ENCODE assay signal across 8 mouse cellular contexts in genomic region chr6:125147329-125147728, GRCm38 (mm10). TPM values are rescaled to one million over a fixed set of nuclear protein-coding genes. Genes with fewer than 3 reads are reported as not detected.
DNase-seq lines count a peak whose midpoint lies in the region; ATAC-seq and TF ChIP-seq lines count a peak whose summit lies in the region.

No protein-coding gene starts in this region.

- DNase-seq in heart, adult 11 months, result peak; percentile 95
- DNase-seq in heart, postnatal 4 days, result no peak
- no peak for DNase-seq in thymus, adult 18-20 months
- DNase-seq in thymus, postnatal 10 days (ENCODE audit: low spot score in 2 of 2), result no peak

- H3K79me3 ChIP-seq in C2C12 (ENCODE audit: low read depth), result peaks cover 10% of the 10 kb centered on the region

- TF ChIP-seq CTCF in C2C12 (IDR thresholded peaks at IDR 0.05; ENCODE audit: control insufficient read depth, insufficient read depth, insufficient read length), result no peak

- H3K9ac ChIP-seq in forebrain, embryonic 13.5 days, result peak overlapping the region; percentile 47
- H3K9ac ChIP-seq in liver, embryonic 12.5 days, result no peak overlapping the region

- WGBS in forebrain, embryonic 13.5 days, result 80% methylated on average over 10 of the region's 10 CpGs
- WGBS in liver, embryonic 12.5 days (ENCODE audit: insufficient replicate concordance), result 66% methylated on average over 10 of the region's 10 CpGs

- peaks cover 21% of the 10 kb centered on the region for H3K36me3 ChIP-seq in C2C12 (ENCODE audit: control insufficient read depth, insufficient read depth)
- H3K36me3 ChIP-seq in forebrain, embryonic 13.5 days (ENCODE audit: poor library complexity, severe bottlenecking), result peaks cover 53% of the 10 kb centered on the region
- H3K36me3 ChIP-seq in liver, embryonic 12.5 days, result peaks cover 53% of the 10 kb centered on the region

- no peak overlapping the region for H3K4me3 ChIP-seq in C2C12 (ENCODE audit: insufficient read depth, poor library complexity, severe bottlenecking)
- H3K4me3 ChIP-seq in forebrain, embryonic 13.5 days, result no peak overlapping the region; the same call in 1 of the 2 replicates
- H3K4me3 ChIP-seq in liver, embryonic 12.5 days, result 0 out of 2 replicates have a peak overlapping the region, but pooled peaks have one; percentile 83

- peaks cover 46% of the 10 kb centered on the region for H3K4me1 ChIP-seq in forebrain, embryonic 13.5 days
- H3K4me1 ChIP-seq in liver, embryonic 12.5 days, result peaks cover 72% of the 10 kb centered on the region

- H3K4me2 ChIP-seq in forebrain, embryonic 13.5 days, result peak overlapping the region; percentile 95; the same call in 1 of the 2 replicates
- H3K4me2 ChIP-seq in liver, embryonic 12.5 days, result peak overlapping the region; percentile 94

- H3K79me2 ChIP-seq in C2C12 (ENCODE audit: control insufficient read depth, insufficient read depth), result peaks cover 34% of the 10 kb centered on the region

- no peaks in the 10 kb centered on the region for H3K27me3 ChIP-seq in C2C12 (ENCODE audit: control insufficient read depth, insufficient read depth, insufficient read length)
- H3K27me3 ChIP-seq in forebrain, embryonic 13.5 days, result no peaks in the 10 kb centered on the region
- H3K27me3 ChIP-seq in liver, embryonic 12.5 days (replicated peaks), result no peaks in the 10 kb centered on the region

- no peaks in the 10 kb centered on the region for H3K9me3 ChIP-seq in forebrain, embryonic 13.5 days (replicated peaks)
- no peaks in the 10 kb centered on the region for H3K9me3 ChIP-seq in liver, embryonic 12.5 days (replicated peaks)

- no peak overlapping the region for H3ac ChIP-seq in C2C12 (ENCODE audit: control insufficient read depth, insufficient read length, low read depth)

- ATAC-seq in forebrain, embryonic 13.5 days, result no peak
- no peak for ATAC-seq in liver, embryonic 12.5 days
- ATAC-seq in granulocyte monocyte progenitor cell, adult 5-6 weeks (replicated peaks; ENCODE audit: poor library complexity, severe bottlenecking), result no peak

- no peak overlapping the region for H3K27ac ChIP-seq in forebrain, embryonic 13.5 days
- H3K27ac ChIP-seq in liver, embryonic 12.5 days, result no peak overlapping the region

TF ChIP-seq in C2C12, 6 proteins besides CTCF, POLR2A, EP300 and RAD21:
- TF ChIP-seq MYOG (IDR thresholded peaks at IDR 0.05; ENCODE audit: control insufficient read depth, extremely low read depth, insufficient read length) (no peak), CEBPB (IDR thresholded peaks at IDR 0.05; ENCODE audit: low read depth) (no peak), FOSL1 (IDR thresholded peaks at IDR 0.05; ENCODE audit: insufficient read depth, low read length, poor library complexity, severe bottlenecking) (no peak), MYOD1 (IDR thresholded peaks at IDR 0.05; ENCODE audit: control insufficient read depth, insufficient read length, low read depth) (peak; percentile 84), MAX (IDR thresholded peaks at IDR 0.05) (no peak), USF1 (IDR thresholded peaks at IDR 0.05; ENCODE audit: low read depth) (no peak)
TF ChIP-seq in C2C12: peak in this region for 1.

RNA-seq across cellular contexts. Expression of gene Iffo1, which starts 2.3 kb away (rescaled TPM):
- total RNA-seq in heart, postnatal 4 days (2021), result 10 to 100 TPM; 18.0 to 18.6 TPM
- polyA plus RNA-seq in C2C12 (2012; fragmentation: generic; extraction: Trizol), result 18.4 TPM
- polyA plus RNA-seq in forebrain, embryonic 13.5 days (2015; fragmentation: Nextera tagmentation; extraction: Ambion mirVana), result 11.9 and 14.4 TPM in 2 replicates
- 6.6 and 7.3 TPM in 2 replicates for polyA plus RNA-seq in liver, embryonic 12.5 days (2016; fragmentation: Nextera tagmentation; extraction: Ambion mirVana)
- total RNA-seq in granulocyte monocyte progenitor cell, adult 5-6 weeks (2014; fragmentation: Nextera tagmentation), result 26.4 and 37.4 TPM in 2 replicates
- 11.8 and 14.0 TPM in 2 replicates for total RNA-seq in granulocyte monocyte progenitor cell, adult 5-6 weeks (2017)

RNA-seq across cellular contexts. Expression of gene Nop2, which starts 15.6 kb away (rescaled TPM):
- 10 to 100 TPM; 24.4 to 25.3 TPM for total RNA-seq in heart, postnatal 4 days (2021)
- polyA plus RNA-seq in C2C12 (2012; fragmentation: generic; extraction: Trizol), result 132 TPM
- 49.1 and 58.3 TPM in 2 replicates for polyA plus RNA-seq in forebrain, embryonic 13.5 days (2015; fragmentation: Nextera tagmentation; extraction: Ambion mirVana)
- polyA plus RNA-seq in liver, embryonic 12.5 days (2016; fragmentation: Nextera tagmentation; extraction: Ambion mirVana), result 83.1 and 85.3 TPM in 2 replicates
- 65.6 and 82.8 TPM in 2 replicates for total RNA-seq in granulocyte monocyte progenitor cell, adult 5-6 weeks (2014; fragmentation: Nextera tagmentation)
- 79.2 and 82.4 TPM in 2 replicates for total RNA-seq in granulocyte monocyte progenitor cell, adult 5-6 weeks (2017)

RNA-seq across cellular contexts. Expression of gene Gapdh, which starts 18.9 kb away (rescaled TPM):
- total RNA-seq in heart, postnatal 4 days (2021), result 1,000 to 10,000 TPM; 3,371 to 3,611 TPM
- polyA plus RNA-seq in C2C12 (2012; fragmentation: generic; extraction: Trizol), result 7,334 TPM
- 1,974 and 2,008 TPM in 2 replicates for polyA plus RNA-seq in forebrain, embryonic 13.5 days (2015; fragmentation: Nextera tagmentation; extraction: Ambion mirVana)
- polyA plus RNA-seq in liver, embryonic 12.5 days (2016; fragmentation: Nextera tagmentation; extraction: Ambion mirVana), result 1,499 and 1,575 TPM in 2 replicates
- total RNA-seq in granulocyte monocyte progenitor cell, adult 5-6 weeks (2014; fragmentation: Nextera tagmentation), result 2,842 and 3,031 TPM in 2 replicates
- 1,694 and 2,022 TPM in 2 replicates for total RNA-seq in granulocyte monocyte progenitor cell, adult 5-6 weeks (2017)

RNA-seq across cellular contexts. Expression of gene Ncapd2, which starts 44.2 kb away (rescaled TPM):
- total RNA-seq in heart, postnatal 4 days (2021), result 100 to 1,000 TPM; 101 to 111 TPM
- polyA plus RNA-seq in C2C12 (2012; fragmentation: generic; extraction: Trizol), result 78.7 TPM
- polyA plus RNA-seq in forebrain, embryonic 13.5 days (2015; fragmentation: Nextera tagmentation; extraction: Ambion mirVana), result 146 and 153 TPM in 2 replicates
- 132 and 138 TPM in 2 replicates for polyA plus RNA-seq in liver, embryonic 12.5 days (2016; fragmentation: Nextera tagmentation; extraction: Ambion mirVana)
- 242 and 263 TPM in 2 replicates for total RNA-seq in granulocyte monocyte progenitor cell, adult 5-6 weeks (2014; fragmentation: Nextera tagmentation)
- total RNA-seq in granulocyte monocyte progenitor cell, adult 5-6 weeks (2017), result 242 and 288 TPM in 2 replicates

RNA-seq across cellular contexts. Expression of gene Mrpl51, which starts 44.3 kb away (rescaled TPM):
- total RNA-seq in heart, postnatal 4 days (2021), result 100 to 1,000 TPM; 248 to 271 TPM
- 147 TPM for polyA plus RNA-seq in C2C12 (2012; fragmentation: generic; extraction: Trizol)
- 193 and 202 TPM in 2 replicates for polyA plus RNA-seq in forebrain, embryonic 13.5 days (2015; fragmentation: Nextera tagmentation; extraction: Ambion mirVana)
- 211 and 222 TPM in 2 replicates for polyA plus RNA-seq in liver, embryonic 12.5 days (2016; fragmentation: Nextera tagmentation; extraction: Ambion mirVana)
- 117 and 197 TPM in 2 replicates for total RNA-seq in granulocyte monocyte progenitor cell, adult 5-6 weeks (2014; fragmentation: Nextera tagmentation)
- total RNA-seq in granulocyte monocyte progenitor cell, adult 5-6 weeks (2017), result 121 and 155 TPM in 2 replicates
